Mouse (Mus musculus) midbrain, embryonic 16.5 days (tissue): Measurements from ENCODE around the gene Disp2. TPM values are rescaled to one million over a fixed set of nuclear protein-coding genes. Genes with fewer than 3 reads are reported as not detected.

ENCODE experiments used
- ATAC-seq: fragments of 200-750 bp; cut with Nextera tagmentation; 2 replicates; pipeline ENCODE4 v1.8.0; 2017; ENCODE audit warnings: moderate TSS enrichment
- H3K27ac ChIP-seq: fragments of 300-500 bp; sonication (generic); 2 replicates; pipeline ENCODE4 v1.5.1; 2014; ENCODE audit warnings: mild to moderate bottlenecking, low read length, mixed read lengths
- H3K27me3 ChIP-seq: fragments of 300-500 bp; sonication (generic); 2 replicates; pipeline ENCODE4 v1.6.1; 2014; ENCODE audit warnings: low read depth, low read length, mixed read lengths; ENCODE audit not compliant: control insufficient read depth, insufficient read depth
- H3K36me3 ChIP-seq: fragments of 300-500 bp; sonication (generic); 2 replicates; pipeline ENCODE4 v1.6.1; 2014; ENCODE audit warnings: mild to moderate bottlenecking, low read length, moderate library complexity, mixed read lengths; ENCODE audit not compliant: control insufficient read depth, insufficient read depth
- H3K4me1 ChIP-seq: fragments of 300-500 bp; sonication (generic); 2 replicates; pipeline ENCODE4 v1.6.1; 2014; ENCODE audit warnings: mild to moderate bottlenecking, low read length, mixed read lengths; ENCODE audit not compliant: control insufficient read depth, insufficient read depth
- H3K4me2 ChIP-seq: fragments of 300-500 bp; sonication (generic); 2 replicates; pipeline ENCODE4 v1.6.1; 2014; ENCODE audit warnings: mild to moderate bottlenecking, low read length, mixed read lengths
- H3K4me3 ChIP-seq: fragments of 300-500 bp; sonication (generic); 2 replicates; pipeline ENCODE4 v1.5.1; 2014; ENCODE audit warnings: low read depth, mild to moderate bottlenecking, low read length, moderate library complexity, mixed read lengths
- H3K9ac ChIP-seq: fragments of 300-500 bp; sonication (generic); 2 replicates; pipeline ENCODE4 v1.6.1; 2014; ENCODE audit warnings: low read depth, low read length, mixed read lengths
- H3K9me3 ChIP-seq: fragments of 300-500 bp; sonication (generic); replicated peaks from 2 replicates; pipeline ENCODE4 v1.6.1; 2014; ENCODE audit warnings: mild to moderate bottlenecking, low read length, mixed read lengths; ENCODE audit not compliant: control insufficient read depth, poor library complexity, severe bottlenecking
- WGBS: fragments of 180-500 bp; shearing (Covaris S2); extraction: QIAGEN DNeasy Blood & Tissue Kit; methylation state at CpG from one replicate; pipeline ENCODE4 v1.1.7; 2014; 5-methylcytosine and 5-hydroxymethylcytosine counted together
- polyA plus RNA-seq: library from polyadenylated mRNA; unstranded; fragments of >200 nt; fragmentation: Nextera tagmentation; extraction: Ambion mirVana; gene quantifications from 2 replicates; pipeline ENCODE4 v1.2.1, GENCODE M21; 2015

The Disp2 gene
- polyA plus RNA-seq, 1 experiment from 2014 or later = 77.0 TPM

- Histone ChIP-seq H3K9ac (no peak overlapping the region), H3K27me3 (no peaks in the 10 kb centered on the region), H3K4me1 (peaks cover 7% of the 10 kb centered on the region), H3K27ac (no peak overlapping the region), H3K4me2 (no peak overlapping the region), H3K36me3 (no peaks in the 10 kb centered on the region), H3K4me3 (no peak overlapping the region), H3K9me3 (no peaks in the 10 kb centered on the region)
- ATAC-seq = no peak
- WGBS = 94% methylated on average over 5 of the region's 5 CpGs
Observed at GRCm38 (mm10) chr2:118754143-118754542, 25.4 kb upstream of the Disp2 start.

- Histone ChIP-seq H3K4me1 (peaks cover 2% of the 10 kb centered on the region; the same call in 1 of the 2 replicates), H3K9me3 (no peaks in the 10 kb centered on the region), H3K36me3 (no peaks in the 10 kb centered on the region), H3K27me3 (no peaks in the 10 kb centered on the region), H3K4me2 (no peak overlapping the region), H3K9ac (no peak overlapping the region), H3K4me3 (no peak overlapping the region), H3K27ac (no peak overlapping the region)
- no peak for ATAC-seq
- 87% methylated on average over 6 of the region's 6 CpGs for WGBS
Observed at GRCm38 (mm10) chr2:118755407-118755806, 24.1 kb upstream of the Disp2 start.

- no peak for ATAC-seq
- 86% methylated on average over 4 of the region's 4 CpGs for WGBS
Observed at GRCm38 (mm10) chr2:118756103-118756502, 23.4 kb upstream of the Disp2 start.

GRCm38 (mm10) chr2:118759828-118760227 is 19.7 kb upstream of the Disp2 start:
- peak overlapping the region; percentile 13; the same call in 1 of the 2 replicates for H3K4me2 ChIP-seq
- no peak overlapping the region for H3K4me3 ChIP-seq
- no peaks in the 10 kb centered on the region for H3K9me3 ChIP-seq
- ATAC-seq = peak; percentile 61
- H3K4me1 ChIP-seq = peaks cover 23% of the 10 kb centered on the region
- H3K9ac ChIP-seq = no peak overlapping the region
- H3K36me3 ChIP-seq = no peaks in the 10 kb centered on the region
- H3K27ac ChIP-seq = no peak overlapping the region
- H3K27me3 ChIP-seq = no peaks in the 10 kb centered on the region
- WGBS = 8% methylated on average over 8 of the region's 8 CpGs

More at GRCm38 (mm10) chr2:118756103-118756502, 23.4 kb upstream of the Disp2 start:
- H3K36me3 ChIP-seq = no peaks in the 10 kb centered on the region
- peaks cover 2% of the 10 kb centered on the region; the same call in 1 of the 2 replicates for H3K4me1 ChIP-seq
- H3K4me2 ChIP-seq = no peak overlapping the region
- no peak overlapping the region for H3K4me3 ChIP-seq
- no peaks in the 10 kb centered on the region for H3K9me3 ChIP-seq
- no peaks in the 10 kb centered on the region for H3K27me3 ChIP-seq
- no peak overlapping the region for H3K9ac ChIP-seq
- H3K27ac ChIP-seq = no peak overlapping the region

- H3K9me3 ChIP-seq = no peaks in the 10 kb centered on the region
- ATAC-seq = no peak
- no peak overlapping the region for H3K4me2 ChIP-seq
- 80% methylated on average over 11 of the region's 11 CpGs for WGBS
- H3K9ac ChIP-seq = no peak overlapping the region
- H3K36me3 ChIP-seq = no peaks in the 10 kb centered on the region
- H3K27me3 ChIP-seq = no peaks in the 10 kb centered on the region
- H3K4me3 ChIP-seq = no peak overlapping the region
- no peak overlapping the region for H3K27ac ChIP-seq
- H3K4me1 ChIP-seq = peaks cover 23% of the 10 kb centered on the region
Observed at GRCm38 (mm10) chr2:118760311-118761025, 19.1 kb upstream of the Disp2 start.

- no peak for ATAC-seq
- WGBS = 83% methylated on average over 12 of the region's 12 CpGs
- Histone ChIP-seq H3K27ac (peak overlapping the region; percentile 89), H3K4me3 (no peak overlapping the region), H3K9me3 (no peaks in the 10 kb centered on the region), H3K27me3 (no peaks in the 10 kb centered on the region), H3K36me3 (no peaks in the 10 kb centered on the region), H3K4me2 (peak overlapping the region; percentile 45; the same call in 1 of the 2 replicates), H3K9ac (peak overlapping the region; percentile 63), H3K4me1 (peaks cover 23% of the 10 kb centered on the region)
Observed at GRCm38 (mm10) chr2:118761358-118761757, 18.2 kb upstream of the Disp2 start.

GRCm38 (mm10) chr2:118761906-118762783 is 17.4 kb upstream of the Disp2 start, which contains the start of gene Ccdc9b:
Gene Ccdc9b, minus strand, starts transcription at chr2:118762661.
- H3K4me2 ChIP-seq = peak within 1 kb of the TSS; percentile 45
- peak within 1 kb of the TSS; percentile 16 for H3K4me3 ChIP-seq
- H3K4me1 ChIP-seq = peaks cover 23% of the 10 kb centered on the region
- 5% methylated on average over 29 of the region's 29 CpGs for WGBS
- no peaks in the 10 kb centered on the region for H3K27me3 ChIP-seq
- ATAC-seq = peak; percentile 67
- no peaks in the 10 kb centered on the region for H3K36me3 ChIP-seq
- H3K9me3 ChIP-seq = no peaks in the 10 kb centered on the region
- peak within 1 kb of the TSS; percentile 63 for H3K9ac ChIP-seq
- peak within 1 kb of the TSS; percentile 89 for H3K27ac ChIP-seq

GRCm38 (mm10) chr2:118762784-118763148 is 16.8 kb upstream of the Disp2 start:
- Histone ChIP-seq H3K27me3 (no peaks in the 10 kb centered on the region), H3K27ac (peak overlapping the region; percentile 89), H3K4me3 (no peak overlapping the region), H3K9me3 (no peaks in the 10 kb centered on the region), H3K9ac (peak overlapping the region; percentile 63), H3K36me3 (no peaks in the 10 kb centered on the region), H3K4me2 (peak overlapping the region; percentile 45), H3K4me1 (peaks cover 23% of the 10 kb centered on the region)
- no peak for ATAC-seq
- 12% methylated on average over 10 of the region's 10 CpGs for WGBS

GRCm38 (mm10) chr2:118763469-118763868 is 16.1 kb upstream of the Disp2 start:
- no peaks in the 10 kb centered on the region for H3K27me3 ChIP-seq
- no peak for ATAC-seq
- H3K9me3 ChIP-seq = no peaks in the 10 kb centered on the region
- H3K9ac ChIP-seq = no peak overlapping the region
- H3K4me3 ChIP-seq = no peak overlapping the region
- no peak overlapping the region; the same call in 1 of the 2 replicates for H3K27ac ChIP-seq
- peaks cover 23% of the 10 kb centered on the region for H3K4me1 ChIP-seq
- WGBS = 65% methylated on average over 7 of the region's 7 CpGs
- H3K36me3 ChIP-seq = no peaks in the 10 kb centered on the region
- no peak overlapping the region for H3K4me2 ChIP-seq
